In the genomic region with DNA sequence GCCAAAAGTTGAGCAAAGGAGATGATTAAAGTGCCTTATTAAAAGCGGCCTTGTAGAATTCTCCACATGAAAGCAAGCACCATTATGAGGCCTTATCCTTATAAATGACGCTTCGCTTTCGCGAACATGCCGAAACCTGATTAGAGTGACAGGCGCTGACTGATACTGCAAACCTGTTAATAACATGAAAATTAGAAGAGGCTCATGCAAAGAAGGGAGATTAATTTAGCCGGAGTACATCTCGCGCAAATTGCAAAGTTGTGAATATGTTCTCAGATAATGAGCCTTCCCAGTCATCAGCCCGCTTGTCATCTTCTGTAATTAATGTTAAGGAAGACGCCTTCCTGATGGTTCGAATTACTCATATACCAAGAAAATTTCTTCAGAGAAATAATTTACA, we compare ENCODE assay signal across 19 mouse cellular contexts.
DNase-seq lines count a peak whose midpoint lies in the region; ATAC-seq and TF ChIP-seq lines count a peak whose summit lies in the region.
"Had no signal": no experiment of that assay in that cellular context is flagged by ENCODE, and none has a peak within 500 bp of the region (broad histone marks: within the 10 kb centered on the region; RNA-seq: fewer than 3 reads in every experiment).

No protein-coding gene starts in this region.

- 61% methylated on average over 13 of the region's 13 CpGs for WGBS in hindbrain, embryonic 16.5 days
- 82% methylated on average over 13 of the region's 13 CpGs for WGBS in hindbrain, embryonic 12.5 days
- WGBS in midbrain, embryonic 11.5 days: 94% methylated on average over 13 of the region's 13 CpGs
- WGBS in midbrain, embryonic 10.5 days: 94% methylated on average over 13 of the region's 13 CpGs
- WGBS in forebrain, embryonic 16.5 days: 38% methylated on average over 13 of the region's 13 CpGs
- 70% methylated on average over 13 of the region's 13 CpGs for WGBS in midbrain, postnatal 0 days
- 94% methylated on average over 13 of the region's 13 CpGs for WGBS in kidney, embryonic 16.5 days

- H3K9me3 ChIP-seq in hindbrain, embryonic 16.5 days (ENCODE audit: control insufficient read depth, low read length): no peaks in the 10 kb centered on the region
- H3K9me3 ChIP-seq in hindbrain, embryonic 12.5 days (replicated peaks): no peaks in the 10 kb centered on the region
- no peaks in the 10 kb centered on the region for H3K9me3 ChIP-seq in midbrain, embryonic 11.5 days (ENCODE audit: control insufficient read depth, low read length)
- H3K9me3 ChIP-seq in midbrain, embryonic 10.5 days (replicated peaks): no peaks in the 10 kb centered on the region
- H3K9me3 ChIP-seq in forebrain, embryonic 16.5 days (ENCODE audit: control insufficient read depth, low read length): no peaks in the 10 kb centered on the region
- no peaks in the 10 kb centered on the region for H3K9me3 ChIP-seq in midbrain, postnatal 0 days (ENCODE audit: low read length)
- H3K9me3 ChIP-seq in kidney, embryonic 16.5 days (ENCODE audit: low read length): no peaks in the 10 kb centered on the region
- H3K9me3 ChIP-seq: embryonic facial prominence, embryonic 13.5 days; G1E; heart, embryonic 10.5 days; liver, embryonic 13.5 days had no signal

- H3K27me3 ChIP-seq in hindbrain, embryonic 16.5 days (replicated peaks; ENCODE audit: control insufficient read depth, insufficient read depth, low read length): no peaks in the 10 kb centered on the region
- H3K27me3 ChIP-seq in hindbrain, embryonic 12.5 days: no peaks in the 10 kb centered on the region
- no peaks in the 10 kb centered on the region for H3K27me3 ChIP-seq in midbrain, embryonic 11.5 days (ENCODE audit: control insufficient read depth, insufficient read depth, low read length)
- H3K27me3 ChIP-seq in midbrain, embryonic 10.5 days (ENCODE audit: low read depth, poor library complexity, severe bottlenecking): no peaks in the 10 kb centered on the region
- no peaks in the 10 kb centered on the region for H3K27me3 ChIP-seq in forebrain, embryonic 16.5 days (replicated peaks; ENCODE audit: control insufficient read depth, insufficient read depth, low read length)
- no peaks in the 10 kb centered on the region for H3K27me3 ChIP-seq in midbrain, postnatal 0 days (ENCODE audit: insufficient read depth, low read length)
- no peaks in the 10 kb centered on the region for H3K27me3 ChIP-seq in kidney, embryonic 16.5 days (ENCODE audit: insufficient read depth, low read length)
- H3K27me3 ChIP-seq: embryonic facial prominence, embryonic 13.5 days; liver, embryonic 13.5 days; Patski had no signal

- H3K9ac ChIP-seq in hindbrain, embryonic 16.5 days (ENCODE audit: low read depth, low read length): no peak overlapping the region
- no peak overlapping the region for H3K9ac ChIP-seq in hindbrain, embryonic 12.5 days
- no peak overlapping the region for H3K9ac ChIP-seq in midbrain, embryonic 11.5 days (ENCODE audit: low read length)
- no peak overlapping the region for H3K9ac ChIP-seq in forebrain, embryonic 16.5 days (replicated peaks; ENCODE audit: low read depth, low read length)
- H3K9ac ChIP-seq in midbrain, postnatal 0 days (replicated peaks; ENCODE audit: low read length, poor library complexity, severe bottlenecking): no peak overlapping the region
- H3K9ac ChIP-seq in kidney, embryonic 16.5 days (replicated peaks; ENCODE audit: low read length): no peak overlapping the region
- H3K9ac ChIP-seq: embryonic facial prominence, embryonic 13.5 days; liver, embryonic 13.5 days had no signal

- DNase-seq in midbrain, embryonic 11.5 days (ENCODE audit: low spot score, missing footprints): peak; percentile 45
- no peak for DNase-seq in midbrain, embryonic 10.5 days (ENCODE audit: low spot score)
- DNase-seq in midbrain, postnatal 0 days (ENCODE audit: low spot score): peak; percentile 36
- DNase-seq: cerebellum, adult 2 months; cerebellum, postnatal 25 days; layer of hippocampus, postnatal 36 days; liver, embryonic 13.5 days; lung, adult 2 months had no signal

- TF ChIP-seq CTCF in midbrain, postnatal 0 days (IDR thresholded peaks at IDR 0.05): no peak

- no peak overlapping the region for H3K4me2 ChIP-seq in hindbrain, embryonic 16.5 days (ENCODE audit: low read length)
- no peak overlapping the region for H3K4me2 ChIP-seq in hindbrain, embryonic 12.5 days (replicated peaks)
- H3K4me2 ChIP-seq in midbrain, embryonic 11.5 days: no peak overlapping the region
- H3K4me2 ChIP-seq in forebrain, embryonic 16.5 days (ENCODE audit: low read length): no peak overlapping the region
- H3K4me2 ChIP-seq in midbrain, postnatal 0 days (ENCODE audit: low read depth, low read length, poor library complexity, severe bottlenecking): no peak overlapping the region
- no peak overlapping the region for H3K4me2 ChIP-seq in kidney, embryonic 16.5 days (replicated peaks; ENCODE audit: low read depth, low read length)
- H3K4me2 ChIP-seq: embryonic facial prominence, embryonic 13.5 days; liver, embryonic 13.5 days had no signal

- no peaks in the 10 kb centered on the region; the same call in 1 of the 2 replicates for H3K4me1 ChIP-seq in hindbrain, embryonic 16.5 days (ENCODE audit: control insufficient read depth, insufficient read depth, low read depth, low read length)
- H3K4me1 ChIP-seq in hindbrain, embryonic 12.5 days: no peaks in the 10 kb centered on the region
- H3K4me1 ChIP-seq in midbrain, embryonic 11.5 days (ENCODE audit: control insufficient read depth, insufficient read depth, low read length): no peaks in the 10 kb centered on the region
- H3K4me1 ChIP-seq in midbrain, embryonic 10.5 days: peaks cover 2% of the 10 kb centered on the region; the same call in 1 of the 2 replicates
- H3K4me1 ChIP-seq in forebrain, embryonic 16.5 days (replicated peaks; ENCODE audit: control insufficient read depth, insufficient read depth, low read length): peaks cover 5% of the 10 kb centered on the region
- H3K4me1 ChIP-seq in midbrain, postnatal 0 days (ENCODE audit: insufficient read depth, low read length): no peaks in the 10 kb centered on the region
- H3K4me1 ChIP-seq in kidney, embryonic 16.5 days (ENCODE audit: insufficient read depth, low read length): no peaks in the 10 kb centered on the region
- H3K4me1 ChIP-seq: embryonic facial prominence, embryonic 13.5 days; heart, embryonic 10.5 days; liver, embryonic 13.5 days had no signal

- no peak overlapping the region for H3K4me3 ChIP-seq in hindbrain, embryonic 16.5 days (ENCODE audit: low read length)
- no peak overlapping the region for H3K4me3 ChIP-seq in hindbrain, embryonic 12.5 days
- H3K4me3 ChIP-seq in midbrain, embryonic 11.5 days (ENCODE audit: low read depth, low read length): no peak overlapping the region
- no peak overlapping the region for H3K4me3 ChIP-seq in midbrain, embryonic 10.5 days
- H3K4me3 ChIP-seq in forebrain, embryonic 16.5 days (replicated peaks; ENCODE audit: low read length): no peak overlapping the region
- no peak overlapping the region for H3K4me3 ChIP-seq in midbrain, postnatal 0 days (ENCODE audit: low read depth, low read length)
- H3K4me3 ChIP-seq in kidney, embryonic 16.5 days (ENCODE audit: low read length): no peak overlapping the region
- H3K4me3 ChIP-seq: embryonic facial prominence, embryonic 13.5 days; erythroblast, embryonic 14.5 days; heart, embryonic 10.5 days; liver, embryonic 13.5 days had no signal

- no peak overlapping the region for H3K27ac ChIP-seq in hindbrain, embryonic 16.5 days (ENCODE audit: low read depth, low read length)
- no peak overlapping the region for H3K27ac ChIP-seq in hindbrain, embryonic 12.5 days
- H3K27ac ChIP-seq in midbrain, embryonic 11.5 days (ENCODE audit: low read depth, low read length): no peak overlapping the region
- no peak overlapping the region for H3K27ac ChIP-seq in midbrain, embryonic 10.5 days (replicated peaks)
- H3K27ac ChIP-seq in forebrain, embryonic 16.5 days (ENCODE audit: low read length): no peak overlapping the region
- H3K27ac ChIP-seq in midbrain, postnatal 0 days (ENCODE audit: low read depth, low read length): no peak overlapping the region
- H3K27ac ChIP-seq in kidney, embryonic 16.5 days (ENCODE audit: low read length): no peak overlapping the region
- H3K27ac ChIP-seq: embryonic facial prominence, embryonic 13.5 days; heart, embryonic 10.5 days; liver, embryonic 13.5 days; stomach, postnatal 0 days had no signal

- ATAC-seq in hindbrain, embryonic 16.5 days: peak; percentile 55; the same call in 1 of the 2 replicates
- no peak for ATAC-seq in hindbrain, embryonic 12.5 days (ENCODE audit: low FRiP score)
- no peak for ATAC-seq in midbrain, embryonic 11.5 days (ENCODE audit: low FRiP score)
- peak; percentile 80 for ATAC-seq in forebrain, embryonic 16.5 days
- ATAC-seq in midbrain, postnatal 0 days (ENCODE audit: low FRiP score): no peak
- ATAC-seq in kidney, embryonic 16.5 days (ENCODE audit: low FRiP score, low TSS enrichment): no peak
- ATAC-seq: intestine, postnatal 0 days; Patski had no signal

- no peaks in the 10 kb centered on the region for H3K36me3 ChIP-seq in hindbrain, embryonic 16.5 days (ENCODE audit: control insufficient read depth, insufficient read depth, low read length)
- no peaks in the 10 kb centered on the region for H3K36me3 ChIP-seq in hindbrain, embryonic 12.5 days
- no peaks in the 10 kb centered on the region for H3K36me3 ChIP-seq in midbrain, embryonic 11.5 days (ENCODE audit: control insufficient read depth, insufficient read depth, low read length)
- no peaks in the 10 kb centered on the region for H3K36me3 ChIP-seq in midbrain, embryonic 10.5 days
- H3K36me3 ChIP-seq in forebrain, embryonic 16.5 days (ENCODE audit: control insufficient read depth, insufficient read depth): no peaks in the 10 kb centered on the region
- no peaks in the 10 kb centered on the region for H3K36me3 ChIP-seq in midbrain, postnatal 0 days (ENCODE audit: insufficient read depth, low read length)
- no peaks in the 10 kb centered on the region for H3K36me3 ChIP-seq in kidney, embryonic 16.5 days (ENCODE audit: insufficient read depth, low read length)
- H3K36me3 ChIP-seq: embryonic facial prominence, embryonic 13.5 days; G1E; heart, embryonic 10.5 days; liver, embryonic 13.5 days had no signal

Comparison
In these comparisons a context has a peak if more than half of its experiments do, and no peak if none do; other contexts are left out.
1. ATAC-seq: peak in hindbrain, embryonic 16.5 days (single experiment) and forebrain, embryonic 16.5 days (single experiment); none in hindbrain, embryonic 12.5 days (single experiment), midbrain, embryonic 11.5 days (single experiment), midbrain, postnatal 0 days (single experiment) and kidney, embryonic 16.5 days (single experiment).